Mouse (Mus musculus) gastrocnemius, postnatal 25 days (tissue): Measurements from ENCODE around the gene Olfr584. TPM values are rescaled to one million over a fixed set of nuclear protein-coding genes. Genes with fewer than 3 reads are reported as not detected.

Source experiments
- DNase-seq: peaks from one replicate; pipeline ENCODE4 v3.0.0; 2022
- long read RNA-seq, 2 experiments: library from polyadenylated mRNA; stranded (forward); transcript quantifications; one replicate each; pipeline ENCODE4 v2.0.0; 2021
- total RNA-seq, 2 experiments: library from RNA; stranded (reverse); gene quantifications; 1 replicate in 1 of 2; 2 replicates in 1 of 2; pipeline ENCODE4 v1.2.3; 2021

Olfr584 gene
- total RNA-seq = not detected
- long read RNA-seq, experiment 1 = 0 reads
- long read RNA-seq, experiment 2 = 0 reads

DNA sequence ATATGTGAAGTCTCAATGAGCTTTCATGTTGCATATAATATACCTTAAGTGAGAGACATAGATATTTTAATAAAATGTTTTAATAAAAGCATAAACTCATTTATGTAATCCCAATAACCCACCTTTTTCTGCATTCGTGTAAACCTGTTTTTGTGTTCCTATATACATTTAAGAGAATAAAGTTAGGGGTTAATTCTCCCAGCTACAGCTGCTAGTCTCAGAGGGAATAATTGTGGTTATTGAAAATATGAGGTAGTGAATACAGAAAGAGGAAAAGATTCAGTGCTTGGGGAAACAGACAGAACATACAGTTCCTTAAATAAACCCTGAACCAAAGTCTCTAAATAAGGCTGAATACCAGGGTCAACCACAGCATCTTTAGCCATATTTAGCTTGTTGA, at the start of gene Olfr584:
TSS of gene Olfr584 (plus strand) at position 301 of the 400 bp plus-strand sequence.
- no peak for DNase-seq

DNA sequence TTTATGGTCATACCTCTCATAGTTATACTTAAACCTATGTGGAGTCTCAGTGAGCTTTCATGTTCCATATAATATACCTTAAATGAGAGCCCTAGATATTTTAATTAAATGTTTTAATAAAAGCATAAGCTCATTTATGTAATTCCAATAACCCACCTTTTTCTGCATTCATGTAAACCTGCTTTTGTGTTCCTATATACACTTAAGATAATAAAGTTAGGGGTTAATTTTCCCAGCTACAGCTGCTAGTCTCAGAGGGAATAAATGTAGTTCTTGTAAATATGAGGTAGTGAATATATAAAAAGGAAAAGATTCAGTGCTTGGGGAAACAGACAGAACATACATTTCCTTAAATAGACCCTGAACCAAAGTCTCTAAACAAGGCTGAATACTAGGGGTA, 44.0 kb upstream of the Olfr584 start, which contains the start of gene Olfr582:
TSS of gene Olfr582 (plus strand) at position 301 of the 400 bp plus-strand sequence.
- no peak for DNase-seq

DNA sequence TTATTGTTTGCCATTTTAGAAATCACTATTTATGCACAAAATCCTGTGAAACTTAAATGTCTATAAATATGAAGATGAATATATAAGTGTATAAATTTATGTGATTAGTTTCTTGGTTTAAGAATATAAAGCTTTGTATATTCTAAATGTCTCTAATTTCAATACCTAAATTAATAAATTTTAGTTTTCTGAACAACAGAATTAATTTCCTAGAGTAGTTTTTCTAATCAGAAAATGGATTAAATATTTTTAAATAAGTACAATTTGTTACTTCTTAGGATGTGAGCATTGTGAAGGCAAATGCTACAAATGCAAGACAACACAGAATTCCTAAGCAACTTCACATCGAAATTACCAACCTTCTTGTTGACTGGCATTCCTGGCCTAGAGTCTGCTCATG, 30.7 kb upstream of the Olfr584 start, which contains the start of gene Olfr583:
TSS of gene Olfr583 (plus strand) at position 301 of the 400 bp plus-strand sequence.
- no peak for DNase-seq

DNA sequence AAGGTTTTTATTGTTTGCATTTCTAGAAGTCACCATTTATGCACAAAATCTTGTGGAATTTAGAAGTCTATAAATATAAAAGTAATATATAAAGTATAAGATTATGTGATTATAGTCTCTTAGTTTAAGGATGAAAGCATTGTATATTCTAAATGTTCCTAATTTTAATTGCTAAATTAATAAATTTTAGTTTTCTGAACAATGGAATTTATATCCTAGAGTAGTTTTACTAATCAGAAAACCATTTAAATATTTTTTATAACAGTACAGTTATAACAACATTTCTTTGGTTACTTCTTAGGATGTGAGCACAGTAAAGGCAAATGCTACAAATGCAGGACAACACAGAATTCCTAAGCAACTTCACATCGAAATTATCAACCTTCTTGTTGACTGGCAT, 15.7 kb downstream of the Olfr584 start, which contains the start of gene Olfr585:
TSS of gene Olfr585 (plus strand) at position 301 of the 400 bp plus-strand sequence.
- no peak for DNase-seq

DNA sequence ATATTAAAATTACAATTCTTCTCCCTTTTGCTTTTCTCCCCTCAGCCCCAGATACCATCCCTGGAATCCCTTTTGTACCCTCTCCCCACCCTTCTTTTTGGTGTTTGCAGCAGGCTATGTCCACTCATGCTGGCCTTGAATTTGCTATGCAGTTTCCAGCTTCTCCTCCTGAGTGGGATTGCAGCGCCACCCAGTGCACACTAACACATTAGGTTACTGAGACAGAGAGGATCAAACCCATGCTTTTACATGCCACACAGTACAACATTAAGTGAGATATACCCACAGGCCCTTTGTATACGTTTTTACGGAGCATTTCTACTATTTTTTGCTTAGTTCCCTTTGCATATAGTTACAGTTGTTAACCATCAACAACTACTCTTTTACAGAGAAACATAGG, 37.7 kb downstream of the Olfr584 start:
- no peak for DNase-seq

DNA sequence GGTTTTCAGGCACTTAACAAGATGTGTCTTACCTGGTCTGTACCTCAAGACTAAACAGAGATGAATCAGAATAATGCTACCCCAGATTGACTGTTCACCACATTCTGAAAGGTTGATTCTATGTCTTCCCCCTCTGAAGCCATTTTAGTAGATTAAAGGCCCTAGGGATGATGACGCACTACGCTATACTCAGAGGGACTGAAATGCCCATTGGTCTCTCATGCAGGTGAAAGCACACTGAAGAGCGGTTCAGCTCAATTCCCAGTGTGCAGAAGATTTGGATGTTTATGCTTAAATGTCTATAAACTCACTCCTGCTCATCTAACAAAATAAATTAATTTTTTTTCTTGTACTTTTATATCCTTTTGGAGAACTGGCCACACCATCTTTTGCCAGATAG, 43.9 kb downstream of the Olfr584 start, which contains the start of gene Olfr586:
TSS of gene Olfr586 (minus strand) at position 101 of the 400 bp plus-strand sequence.
- no peak for DNase-seq

Other genes starting within 250 kb of the Olfr584 start
- not detected for gene Olfr566, start 223.1 kb upstream of the Olfr584 start, total RNA-seq
- not detected for gene Olfr568, start 204.8 kb upstream of the Olfr584 start, total RNA-seq
- gene Olfr569, start 191.0 kb upstream of the Olfr584 start, total RNA-seq = not detected
- not detected for gene Olfr570, start 187.3 kb upstream of the Olfr584 start, total RNA-seq
- not detected for gene Olfr571, start 164.3 kb upstream of the Olfr584 start, total RNA-seq
- not detected for gene Olfr572, start 157.5 kb upstream of the Olfr584 start, total RNA-seq
- not detected for gene Olfr573-ps1, start 139.3 kb upstream of the Olfr584 start, total RNA-seq
- gene Olfr574, start 133.4 kb upstream of the Olfr584 start, total RNA-seq = not detected
- not detected for gene Olfr575, start 123.1 kb upstream of the Olfr584 start, total RNA-seq
- not detected for gene Olfr576, start 119.2 kb upstream of the Olfr584 start, total RNA-seq
- not detected for gene Olfr577, start 105.9 kb upstream of the Olfr584 start, total RNA-seq
- gene Olfr578, start 92.6 kb upstream of the Olfr584 start, total RNA-seq = not detected
- gene Olfr582, start 43.9 kb upstream of the Olfr584 start, total RNA-seq = not detected
- not detected for gene Olfr583, start 30.6 kb upstream of the Olfr584 start, total RNA-seq
- gene Olfr585, start 15.8 kb downstream of the Olfr584 start, total RNA-seq = not detected
- gene Olfr586, start 43.8 kb downstream of the Olfr584 start, total RNA-seq = not detected
- not detected for gene Olfr588-ps1, start 59.0 kb downstream of the Olfr584 start, total RNA-seq
- gene Olfr589, start 74.5 kb downstream of the Olfr584 start, total RNA-seq = not detected
- not detected for gene Olfr591, start 96.5 kb downstream of the Olfr584 start, total RNA-seq
- not detected for gene Olfr592, start 102.9 kb downstream of the Olfr584 start, total RNA-seq
- gene Olfr593, start 130.0 kb downstream of the Olfr584 start, total RNA-seq = not detected
- not detected for gene Olfr594, start 135.1 kb downstream of the Olfr584 start, total RNA-seq
- not detected for gene Usp17ld, start 170.6 kb downstream of the Olfr584 start, total RNA-seq
- not detected for gene Olfr596, start 223.8 kb downstream of the Olfr584 start, total RNA-seq
- not detected for gene Olfr597, start 234.4 kb downstream of the Olfr584 start, total RNA-seq
- gene Olfr598, start 241.7 kb downstream of the Olfr584 start, total RNA-seq = not detected